Comparison of ENCODE assay signal across 16 mouse cellular contexts in genomic region chr1:38502797-38503196, GRCm38 (mm10).
DNase-seq lines count a peak whose midpoint lies in the region; ATAC-seq and TF ChIP-seq lines count a peak whose summit lies in the region.
"Had no signal": no experiment of that assay in that cellular context is flagged by ENCODE, and none has a peak within 500 bp of the region (broad histone marks: within the 10 kb centered on the region; RNA-seq: fewer than 3 reads in every experiment).

No protein-coding gene starts in this region.

- no peaks in the 10 kb centered on the region for H3K27me3 ChIP-seq in forebrain, embryonic 11.5 days (ENCODE audit: control insufficient read depth, insufficient read depth, low read length)
- no peaks in the 10 kb centered on the region for H3K27me3 ChIP-seq in forebrain, embryonic 16.5 days (replicated peaks; ENCODE audit: control insufficient read depth, insufficient read depth, low read length)
- H3K27me3 ChIP-seq in hindbrain, postnatal 0 days (ENCODE audit: insufficient read depth, low read length), result no peaks in the 10 kb centered on the region
- H3K27me3 ChIP-seq in neural tube, embryonic 14.5 days (ENCODE audit: control insufficient read depth, insufficient read depth, low read length), result no peaks in the 10 kb centered on the region
- H3K27me3 ChIP-seq: heart, embryonic 15.5 days; stomach, embryonic 15.5 days had no signal

- WGBS in forebrain, embryonic 11.5 days, result 46% methylated on average over 7 of the region's 7 CpGs
- 25% methylated on average over 7 of the region's 7 CpGs for WGBS in forebrain, embryonic 16.5 days
- WGBS in hindbrain, postnatal 0 days, result 38% methylated on average over 7 of the region's 7 CpGs
- 23% methylated on average over 7 of the region's 7 CpGs for whole genome bisulfite sequencing in neural tube, embryonic 14.5 days

- H3K27ac ChIP-seq in forebrain, embryonic 11.5 days (ENCODE audit: low read depth, low read length), result peak overlapping the region; percentile 25; the same call in 1 of the 2 replicates
- no peak overlapping the region for H3K27ac ChIP-seq in forebrain, embryonic 16.5 days (ENCODE audit: low read length)
- H3K27ac ChIP-seq in hindbrain, postnatal 0 days, result peak overlapping the region; percentile 46; the same call in 1 of the 2 replicates
- peak overlapping the region; percentile 45; the same call in 1 of the 2 replicates for H3K27ac ChIP-seq in neural tube, embryonic 14.5 days (ENCODE audit: low read depth, low read length)
- H3K27ac ChIP-seq: heart, embryonic 15.5 days; liver, embryonic 14.5 days; stomach, embryonic 15.5 days had no signal

- H3K9ac ChIP-seq in forebrain, embryonic 11.5 days (ENCODE audit: low read length), result no peak overlapping the region
- H3K9ac ChIP-seq in forebrain, embryonic 16.5 days (replicated peaks; ENCODE audit: low read depth, low read length), result no peak overlapping the region
- H3K9ac ChIP-seq in hindbrain, postnatal 0 days (replicated peaks; ENCODE audit: low read length), result no peak overlapping the region
- H3K9ac ChIP-seq in neural tube, embryonic 14.5 days (replicated peaks; ENCODE audit: low read depth, low read length), result no peak overlapping the region
- H3K9ac ChIP-seq: heart, embryonic 15.5 days; liver, embryonic 14.5 days; stomach, embryonic 15.5 days had no signal

- no peaks in the 10 kb centered on the region for H3K9me3 ChIP-seq in forebrain, embryonic 11.5 days (ENCODE audit: control insufficient read depth, low read length)
- H3K9me3 ChIP-seq in forebrain, embryonic 16.5 days (ENCODE audit: control insufficient read depth, low read length), result no peaks in the 10 kb centered on the region
- H3K9me3 ChIP-seq in hindbrain, postnatal 0 days (ENCODE audit: low read length), result no peaks in the 10 kb centered on the region
- no peaks in the 10 kb centered on the region for H3K9me3 ChIP-seq in neural tube, embryonic 14.5 days (ENCODE audit: control insufficient read depth, low read length)
- H3K9me3 ChIP-seq: heart, embryonic 15.5 days; megakaryocyte, embryonic 14.5 days; stomach, embryonic 15.5 days had no signal

- peak; percentile 63 for DNase-seq in forebrain, embryonic 11.5 days (ENCODE audit: low spot score)
- peak; percentile 44 to 63 for DNase-seq in kidney, postnatal 4 days
- no peak for DNase-seq in kidney, postnatal 36 days
- peak; percentile 48 for DNase-seq in hindbrain, postnatal 0 days (ENCODE audit: low spot score)
- no peak for DNase-seq in spleen, adult 12 weeks (ENCODE audit: low spot score)
- DNase-seq in right cerebral cortex, postnatal 25 days, result no peak
- DNase-seq: heart, adult 18-20 months; kidney, postnatal 14 days; lung, postnatal 10 days had no signal

- peaks cover 5% of the 10 kb centered on the region; the same call in 1 of the 2 replicates for H3K4me1 ChIP-seq in forebrain, embryonic 11.5 days (replicated peaks; ENCODE audit: control insufficient read depth, insufficient read depth, low read length)
- peaks cover 22% of the 10 kb centered on the region for H3K4me1 ChIP-seq in forebrain, embryonic 16.5 days (replicated peaks; ENCODE audit: control insufficient read depth, insufficient read depth, low read length)
- peaks cover 8% of the 10 kb centered on the region; the same call in 1 of the 2 replicates for H3K4me1 ChIP-seq in hindbrain, postnatal 0 days (ENCODE audit: insufficient read depth, low read length)
- peaks cover 19% of the 10 kb centered on the region for H3K4me1 ChIP-seq in neural tube, embryonic 14.5 days (ENCODE audit: control insufficient read depth, insufficient read depth, low read length)
- H3K4me1 ChIP-seq: heart, embryonic 15.5 days; stomach, embryonic 15.5 days had no signal

- peak; percentile 73 for ATAC-seq in forebrain, embryonic 11.5 days (replicated peaks; ENCODE audit: low FRiP score)
- ATAC-seq in forebrain, embryonic 16.5 days, result no peak
- ATAC-seq in hindbrain, postnatal 0 days, result peak; percentile 34; the same call in 1 of the 2 replicates
- ATAC-seq in neural tube, embryonic 14.5 days (ENCODE audit: low read depth), result peak; percentile 86
- ATAC-seq: activated CD4-positive, CD25-positive, alpha-beta regulatory T cell, adult 4 months had no signal

- H3K4me2 ChIP-seq in forebrain, embryonic 11.5 days (ENCODE audit: low read depth, low read length, severe bottlenecking), result no peak overlapping the region
- no peak overlapping the region for H3K4me2 ChIP-seq in forebrain, embryonic 16.5 days (ENCODE audit: low read length)
- H3K4me2 ChIP-seq in hindbrain, postnatal 0 days (ENCODE audit: low read depth, low read length), result no peak overlapping the region
- no peak overlapping the region for H3K4me2 ChIP-seq in neural tube, embryonic 14.5 days (ENCODE audit: low read depth, low read length)
- H3K4me2 ChIP-seq: heart, embryonic 15.5 days; stomach, embryonic 15.5 days had no signal

- no peak overlapping the region for H3K4me3 ChIP-seq in forebrain, embryonic 11.5 days (ENCODE audit: low read depth, low read length)
- no peak overlapping the region for H3K4me3 ChIP-seq in forebrain, embryonic 16.5 days (replicated peaks; ENCODE audit: low read length)
- no peak overlapping the region for H3K4me3 ChIP-seq in hindbrain, postnatal 0 days (ENCODE audit: low read length)
- no peak overlapping the region for H3K4me3 ChIP-seq in neural tube, embryonic 14.5 days (ENCODE audit: low read depth, low read length)
- H3K4me3 ChIP-seq: heart, embryonic 15.5 days; megakaryocyte, embryonic 14.5 days; stomach, embryonic 15.5 days had no signal

- no peak for TF ChIP-seq CTCF in hindbrain, postnatal 0 days (IDR thresholded peaks at IDR 0.05; ENCODE audit: low read depth)

- no peaks in the 10 kb centered on the region for H3K36me3 ChIP-seq in forebrain, embryonic 11.5 days (ENCODE audit: control insufficient read depth, insufficient read depth, low read length)
- no peaks in the 10 kb centered on the region for H3K36me3 ChIP-seq in forebrain, embryonic 16.5 days (ENCODE audit: control insufficient read depth, insufficient read depth)
- H3K36me3 ChIP-seq in hindbrain, postnatal 0 days (ENCODE audit: insufficient read depth, low read length), result no peaks in the 10 kb centered on the region
- no peaks in the 10 kb centered on the region for H3K36me3 ChIP-seq in neural tube, embryonic 14.5 days (ENCODE audit: control insufficient read depth, insufficient read depth, low read length)
- H3K36me3 ChIP-seq: heart, embryonic 15.5 days; stomach, embryonic 15.5 days had no signal

Comparison
In these comparisons a context has a peak if more than half of its experiments do, and no peak if none do; other contexts are left out.
1. DNase-seq: peak in forebrain, embryonic 11.5 days (single experiment), kidney, postnatal 4 days (2 of 2) and hindbrain, postnatal 0 days (single experiment); none in kidney, postnatal 36 days (0 of 2), spleen, adult 12 weeks (single experiment) and right cerebral cortex, postnatal 25 days (single experiment).